Mouse (Mus musculus) thymus, adult 2 months (tissue): Measurements from ENCODE around the gene Jph4. TPM values are rescaled to one million over a fixed set of nuclear protein-coding genes. Genes with fewer than 3 reads are reported as not detected.
A peak's percentile ranks its signal among the peaks of the same experiment; 100 is the strongest.

Experiments
- DNase-seq: peaks from one replicate; pipeline ENCODE4 v3.0.0; 2021
- H3K27ac ChIP-seq: fragments of 200-500 bp; 2 replicates; pipeline ENCODE4 v1.5.1; 2012; ENCODE audit warnings: low read length, control low read depth; ENCODE audit not compliant: control insufficient read depth, insufficient read depth
- H3K27me3 ChIP-seq: fragments of 200-500 bp; 2 replicates; pipeline ENCODE4 v1.6.1; 2012; ENCODE audit warnings: mild to moderate bottlenecking, low read length, moderate library complexity, mixed read lengths; ENCODE audit not compliant: control insufficient read depth, insufficient read depth
- H3K36me3 ChIP-seq: fragments of 200-500 bp; 2 replicates; pipeline ENCODE4 v1.6.1; 2012; ENCODE audit warnings: mild to moderate bottlenecking, low read length, moderate library complexity; ENCODE audit not compliant: control insufficient read depth, insufficient read depth
- H3K4me1 ChIP-seq: fragments of 200-500 bp; replicated peaks from 2 replicates; pipeline ENCODE4 v1.6.1; 2012; ENCODE audit warnings: low read length; ENCODE audit not compliant: control insufficient read depth, insufficient read depth
- H3K4me3 ChIP-seq: fragments of 200-500 bp; 2 replicates; pipeline ENCODE4 v1.5.1; 2012; ENCODE audit warnings: mild to moderate bottlenecking, low read length, control low read depth, moderate library complexity; ENCODE audit not compliant: control insufficient read depth, insufficient read depth
- CTCF ChIP-seq: fragments of 200-500 bp; IDR thresholded peaks from 2 replicates; pipeline ENCODE4 v1.5.1; 2012; ENCODE audit warnings: mild to moderate bottlenecking, control low read depth, low read length, moderate library complexity, borderline replicate concordance; ENCODE audit not compliant: control insufficient read depth, poor library complexity, insufficient read depth; ENCODE audit errors: extremely low read depth
- POLR2A ChIP-seq: fragments of 200-500 bp; IDR thresholded peaks from 2 replicates; pipeline ENCODE4 v1.6.1; 2012; ENCODE audit warnings: mild to moderate bottlenecking, low read length, control low read depth, moderate library complexity; ENCODE audit not compliant: control insufficient read depth, poor library complexity, insufficient read depth; ENCODE audit errors: extremely low read depth
- WGBS: fragments of 180-500 bp; shearing (Covaris S2); methylation state at CpG from one replicate; pipeline ENCODE4 v1.1.7; 2018; 5-methylcytosine and 5-hydroxymethylcytosine counted together
- polyA plus RNA-seq: library from polyadenylated mRNA; depleted of rRNA; stranded (reverse); fragments of >200 nt; gene quantifications from 2 replicates; pipeline ENCODE4 v1.2.3, GENCODE M21; 2012

Jph4 gene
- polyA plus RNA-seq, 1 experiment: 0.51 TPM

DNA sequence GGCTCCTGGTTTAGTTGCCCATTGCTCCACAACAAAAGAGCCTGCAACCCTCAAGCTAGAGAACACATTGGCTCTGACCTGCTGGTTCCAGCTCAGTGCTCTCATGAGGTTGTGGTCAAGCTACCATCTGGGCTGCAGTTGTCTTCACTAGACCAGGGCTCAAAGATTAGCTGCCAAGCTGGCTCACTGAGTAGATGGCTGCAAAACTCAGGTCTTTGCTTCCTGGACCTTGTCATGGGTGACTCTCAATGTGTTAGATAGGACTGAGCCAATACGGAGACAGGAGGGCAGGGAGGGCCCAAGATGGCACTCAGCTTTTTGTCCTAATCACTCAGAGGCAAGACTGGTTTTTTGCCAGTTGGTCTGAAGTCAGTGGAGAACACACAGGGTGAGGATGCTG lies 29.6 kb upstream of the Jph4 start:
- TF ChIP-seq CTCF (no peak), POLR2A (no peak)
- WGBS: 100% methylated on average over 1 of the region's 1 CpGs
- no peak overlapping the region for H3K27ac ChIP-seq
- H3K4me3 ChIP-seq: no peak overlapping the region
- DNase-seq: no peak
- H3K27me3 ChIP-seq: no peaks in the 10 kb centered on the region
- no peaks in the 10 kb centered on the region for H3K4me1 ChIP-seq
- no peaks in the 10 kb centered on the region for H3K36me3 ChIP-seq

DNA sequence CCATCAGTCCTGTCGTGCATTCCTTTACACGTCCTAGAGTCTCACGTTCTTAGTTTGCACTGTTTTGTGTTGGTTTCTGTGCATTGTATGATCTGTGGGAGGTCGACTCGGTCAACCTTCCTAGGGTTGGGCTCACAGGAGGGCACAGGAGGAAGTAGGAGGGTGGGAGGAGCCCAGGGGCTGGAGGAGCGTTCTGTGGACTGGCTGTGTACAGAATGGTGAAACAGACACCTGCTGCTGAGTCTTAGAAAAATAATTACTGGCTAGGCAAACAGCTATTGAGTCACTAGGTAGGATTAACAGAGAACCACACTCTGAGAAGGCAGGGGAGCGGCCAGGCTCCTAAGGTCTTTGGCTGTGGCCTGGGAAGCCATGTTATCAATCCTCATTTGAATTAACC lies 22.6 kb upstream of the Jph4 start:
- 32% methylated on average over 7 of the region's 7 CpGs for WGBS
- H3K36me3 ChIP-seq: no peaks in the 10 kb centered on the region
- H3K4me1 ChIP-seq: no peaks in the 10 kb centered on the region
- TF ChIP-seq POLR2A (no peak), CTCF (no peak)
- no peaks in the 10 kb centered on the region for H3K27me3 ChIP-seq
- no peak for DNase-seq
- H3K4me3 ChIP-seq: no peak overlapping the region
- no peak overlapping the region for H3K27ac ChIP-seq

DNA sequence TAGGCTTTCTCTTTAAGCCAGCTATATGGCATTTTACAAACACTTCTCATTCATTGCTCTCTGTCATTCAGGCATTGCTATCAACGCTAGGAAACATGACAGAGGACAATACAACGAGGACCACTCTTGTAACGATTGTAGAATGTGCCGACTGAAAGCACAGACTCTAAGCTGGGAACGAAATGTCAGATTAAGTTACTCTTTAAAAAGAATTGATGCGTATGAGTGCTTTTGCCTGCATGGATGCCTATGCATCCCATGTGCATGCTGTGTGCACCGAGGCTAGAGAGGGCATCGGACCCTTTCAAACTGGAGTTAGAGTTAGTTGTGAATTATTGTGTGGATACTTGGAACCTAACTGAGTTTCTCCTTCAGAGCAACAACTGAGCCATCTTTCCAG lies 18.9 kb upstream of the Jph4 start:
- DNase-seq: no peak
- Histone ChIP-seq H3K27ac (no peak overlapping the region), H3K4me3 (no peak overlapping the region), H3K27me3 (no peaks in the 10 kb centered on the region), H3K4me1 (no peaks in the 10 kb centered on the region), H3K36me3 (no peaks in the 10 kb centered on the region)
- TF ChIP-seq POLR2A (no peak), CTCF (no peak)
- 92% methylated on average over 8 of the region's 8 CpGs for WGBS

DNA sequence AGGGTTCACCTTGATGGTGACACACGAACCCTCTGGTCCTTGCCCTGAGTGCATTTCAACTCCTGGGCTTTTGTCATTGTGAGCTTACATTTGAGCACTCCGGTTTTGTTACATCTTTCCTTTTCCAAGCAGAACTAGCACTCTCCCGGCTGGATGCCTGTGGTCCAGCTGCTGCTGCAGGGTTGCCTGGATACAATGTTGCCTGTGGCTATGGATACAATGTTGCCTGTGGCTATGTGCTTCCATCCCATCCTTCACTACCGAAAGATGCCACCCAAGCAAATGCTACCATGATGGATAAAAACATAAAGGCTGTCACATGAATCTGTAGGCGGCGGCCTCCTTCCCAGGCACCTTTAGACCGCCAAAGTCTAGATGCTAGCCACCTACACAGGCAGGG lies 9.8 kb upstream of the Jph4 start:
- DNase-seq: no peak
- H3K27ac ChIP-seq: no peak overlapping the region
- H3K27me3 ChIP-seq: no peaks in the 10 kb centered on the region
- WGBS: 93% methylated on average over 7 of the region's 7 CpGs
- H3K36me3 ChIP-seq: no peaks in the 10 kb centered on the region
- TF ChIP-seq POLR2A: no peak
- TF ChIP-seq CTCF: no peak
- H3K4me1 ChIP-seq: no peaks in the 10 kb centered on the region
- no peak overlapping the region for H3K4me3 ChIP-seq

DNA sequence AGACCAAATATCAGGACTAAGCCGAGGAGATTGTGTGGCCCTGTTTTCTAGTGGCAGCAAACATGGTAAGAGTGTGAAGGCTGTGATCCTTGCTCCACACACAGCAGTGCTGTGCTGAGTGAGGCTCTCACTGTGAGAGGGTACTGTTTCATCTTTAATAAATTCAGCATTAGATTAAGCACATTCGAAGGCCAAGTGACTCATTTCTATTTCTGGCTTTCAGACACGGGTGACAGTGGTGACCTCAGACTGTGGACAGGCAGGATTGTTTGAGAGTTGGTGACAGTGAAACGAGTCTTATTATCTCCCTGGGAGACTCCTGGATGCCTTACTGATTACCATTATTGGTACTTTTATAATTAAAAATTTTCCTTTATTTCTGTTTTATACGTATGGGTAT lies 9.0 kb upstream of the Jph4 start:
- Histone ChIP-seq H3K4me1 (no peaks in the 10 kb centered on the region), H3K27me3 (no peaks in the 10 kb centered on the region), H3K27ac (no peak overlapping the region), H3K4me3 (no peak overlapping the region), H3K36me3 (no peaks in the 10 kb centered on the region)
- WGBS: 90% methylated on average over 5 of the region's 5 CpGs
- no peak for DNase-seq
- TF ChIP-seq POLR2A: no peak
- TF ChIP-seq CTCF: no peak

DNA sequence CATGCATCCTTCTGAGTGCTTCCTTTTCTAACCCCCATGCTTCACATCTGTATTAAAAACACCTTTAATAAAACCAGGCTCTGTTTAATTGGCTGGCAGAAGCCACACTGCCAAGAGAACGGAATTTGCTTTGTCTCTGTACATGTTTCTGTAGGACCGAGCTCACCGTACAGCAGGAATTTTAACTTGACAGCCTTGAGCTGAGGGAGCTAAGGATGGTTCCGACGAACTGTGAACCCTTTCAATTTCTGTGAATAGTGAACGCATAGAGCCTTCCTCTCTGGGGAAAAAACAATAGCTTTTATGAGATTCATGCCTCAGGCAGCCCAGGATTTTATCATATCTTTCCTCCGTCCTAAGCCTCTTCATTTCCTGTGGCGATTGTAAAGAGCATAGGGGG lies 5.6 kb upstream of the Jph4 start:
- Histone ChIP-seq H3K36me3 (no peaks in the 10 kb centered on the region), H3K4me3 (no peak overlapping the region), H3K4me1 (no peaks in the 10 kb centered on the region), H3K27ac (no peak overlapping the region), H3K27me3 (no peaks in the 10 kb centered on the region)
- TF ChIP-seq POLR2A (no peak), CTCF (no peak)
- no peak for DNase-seq
- WGBS: 56% methylated on average over 8 of the region's 8 CpGs

DNA sequence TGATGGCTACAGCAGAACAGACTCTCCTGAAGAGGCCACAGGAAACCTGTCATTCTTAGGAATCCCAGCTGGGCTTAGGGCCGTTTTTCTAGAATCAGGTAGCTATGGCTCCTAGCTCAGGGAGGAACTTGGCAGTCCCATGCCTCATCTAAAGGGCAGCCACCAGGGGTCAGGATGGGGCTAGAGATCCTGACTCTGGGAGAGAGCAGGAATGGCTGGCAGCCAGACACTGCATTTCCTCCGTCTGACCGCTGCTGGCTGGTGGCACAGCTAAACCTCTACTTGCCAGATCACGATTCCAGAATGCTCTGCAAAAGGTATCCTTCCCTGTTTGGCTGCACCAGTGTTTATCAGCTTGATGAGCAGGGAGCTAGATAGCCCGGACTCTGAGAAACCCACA lies 5.2 kb upstream of the Jph4 start:
- TF ChIP-seq CTCF (0 out of 2 replicates have a peak, but pooled peaks have one; percentile 19), POLR2A (no peak)
- 2% methylated on average over 5 of the region's 5 CpGs for WGBS
- H3K4me3 ChIP-seq: no peak overlapping the region
- no peaks in the 10 kb centered on the region for H3K27me3 ChIP-seq
- no peaks in the 10 kb centered on the region for H3K36me3 ChIP-seq
- H3K4me1 ChIP-seq: no peaks in the 10 kb centered on the region
- DNase-seq: peak; percentile 59
- H3K27ac ChIP-seq: no peak overlapping the region
